Mouse (Mus musculus) MEL (cell line): Measurements from ENCODE around the gene Trib3. TPM values are rescaled to one million over a fixed set of nuclear protein-coding genes. Genes with fewer than 3 reads are reported as not detected.

Experiments
- DNase-seq: peaks from one replicate; pipeline ENCODE4 v3.0.0; 2011; ENCODE audit warnings: low read depth, low spot score
- H3K27ac ChIP-seq: 2 replicates; pipeline ENCODE4 v1.5.1; 2012; ENCODE audit warnings: low read depth, mild to moderate bottlenecking, control low read depth, low read length, moderate library complexity; ENCODE audit not compliant: control insufficient read depth
- H3K27me3 ChIP-seq, 2 experiments: fragments of 150-350 bp in 1 of 2; sonication (generic) in 1 of 2; 2 replicates each; pipeline ENCODE4 v1.6.1; 2012; ENCODE audit warnings: low read length in 2 of 2, mild to moderate bottlenecking in 2 of 2, improper control_type of control experiment in 1 of 2, moderate library complexity in 1 of 2; ENCODE audit not compliant: insufficient read depth in 2 of 2, control insufficient read depth in 1 of 2
- H3K36me3 ChIP-seq, 2 experiments: 2 replicates each; pipeline ENCODE4 v1.6.1; 2012 to 2014; ENCODE audit warnings: low read length in 2 of 2, improper control_type of control experiment in 1 of 2, inconsistent platforms in 1 of 2, mild to moderate bottlenecking in 1 of 2; ENCODE audit not compliant: insufficient read depth in 2 of 2, control insufficient read depth in 1 of 2
- H3K4me1 ChIP-seq, 2 experiments: fragments of 150-350 bp in 1 of 2; sonication (generic) in 1 of 2; 2 replicates each; pipeline ENCODE4 v1.6.1; 2012; ENCODE audit warnings: low read length in 2 of 2, improper control_type of control experiment in 1 of 2, mild to moderate bottlenecking in 1 of 2; ENCODE audit not compliant: insufficient read depth in 2 of 2, control insufficient read depth in 1 of 2
- H3K4me3 ChIP-seq, 2 experiments: fragments of 150-350 bp in 1 of 2; sonication (generic) in 1 of 2; 2 replicates each; pipeline ENCODE4 v1.5.1; 2012; ENCODE audit warnings: low read depth in 2 of 2, low read length in 2 of 2, mild to moderate bottlenecking in 2 of 2, moderate library complexity in 2 of 2, control low read depth in 1 of 2, improper control_type of control experiment in 1 of 2; ENCODE audit not compliant: control insufficient read depth in 1 of 2, insufficient read depth in 1 of 2
- H3K79me2 ChIP-seq: 2 replicates; pipeline ENCODE4 v1.6.1; 2012; ENCODE audit warnings: mild to moderate bottlenecking, low read length, moderate library complexity; ENCODE audit not compliant: control insufficient read depth, poor library complexity, insufficient read depth
- H3K9ac ChIP-seq: 2 replicates; pipeline ENCODE4 v1.6.1; 2012; ENCODE audit warnings: low read depth, mild to moderate bottlenecking, control low read depth, low read length, moderate library complexity; ENCODE audit not compliant: control insufficient read depth, poor library complexity, severe bottlenecking
- H3K9me3 ChIP-seq: fragments of 150-350 bp; sonication (generic); replicated peaks from 2 replicates; pipeline ENCODE4 v1.6.1; 2012; ENCODE audit warnings: mild to moderate bottlenecking, low read length, improper control_type of control experiment, moderate library complexity; ENCODE audit not compliant: insufficient read depth
- BHLHE40 ChIP-seq: IDR thresholded peaks from 2 replicates; pipeline ENCODE4 v1.6.1; 2012; ENCODE audit warnings: low read depth, mild to moderate bottlenecking, inconsistent platforms, low read length, improper control_type of control experiment, borderline replicate concordance
- CHD2 ChIP-seq: IDR thresholded peaks from 2 replicates; pipeline ENCODE4 v1.6.1; 2011; ENCODE audit warnings: low read length, improper control_type of control experiment
- E2F4 ChIP-seq: IDR thresholded peaks from 2 replicates; pipeline ENCODE4 v1.6.1; 2011; ENCODE audit warnings: low read depth, low read length, improper control_type of control experiment, borderline replicate concordance
- ELF1 ChIP-seq: IDR thresholded peaks from 2 replicates; pipeline ENCODE4 v1.6.1; 2014; ENCODE audit warnings: low read depth, mild to moderate bottlenecking, inconsistent platforms, low read length, improper control_type of control experiment, moderate library complexity
- GATA1 ChIP-seq: IDR thresholded peaks from 2 replicates; pipeline ENCODE4 v1.6.1; 2011; ENCODE audit warnings: low read depth, low read length, improper control_type of control experiment
- HCFC1 ChIP-seq: IDR thresholded peaks from 2 replicates; pipeline ENCODE4 v1.6.1; 2012; ENCODE audit warnings: low read depth, mild to moderate bottlenecking, inconsistent platforms, low read length, improper control_type of control experiment, moderate library complexity
- KAT2A ChIP-seq: conservative IDR thresholded peaks from 2 replicates; pipeline ENCODE4 v1.6.1; 2012; ENCODE audit warnings: low read depth, low read length, improper control_type of control experiment, inconsistent platforms
- MAX ChIP-seq: IDR thresholded peaks from 2 replicates; pipeline ENCODE4 v1.6.1; 2011; ENCODE audit warnings: low read length, improper control_type of control experiment
- MXI1 ChIP-seq: IDR thresholded peaks from 2 replicates; pipeline ENCODE4 v1.6.1; 2011; ENCODE audit warnings: mild to moderate bottlenecking, low read depth, low read length, improper control_type of control experiment
- MYB ChIP-seq: IDR thresholded peaks from 2 replicates; pipeline ENCODE4 v1.6.1; 2011; ENCODE audit warnings: mild to moderate bottlenecking, low read depth, low read length, improper control_type of control experiment
- MYC ChIP-seq: IDR thresholded peaks from 2 replicates; pipeline ENCODE4 v1.6.1; 2011; ENCODE audit warnings: low read depth, mild to moderate bottlenecking, low read length, improper control_type of control experiment, moderate library complexity
- NELFE ChIP-seq: IDR thresholded peaks from 2 replicates; pipeline ENCODE4 v1.6.1; 2011; ENCODE audit warnings: low read depth, low read length, improper control_type of control experiment
- NRF1 ChIP-seq: IDR thresholded peaks from 2 replicates; pipeline ENCODE4 v1.6.1; 2014; ENCODE audit warnings: low read depth, mild to moderate bottlenecking, inconsistent platforms, low read length, improper control_type of control experiment, moderate library complexity; ENCODE audit not compliant: poor library complexity, insufficient read depth, severe bottlenecking
- POLR2A ChIP-seq, 2 experiments: IDR thresholded peaks; 2 replicates each; pipeline ENCODE4 v1.6.1; 2011 to 2012; ENCODE audit warnings: low read length in 2 of 2, mild to moderate bottlenecking in 2 of 2, control low read depth in 1 of 2, improper control_type of control experiment in 1 of 2, low read depth in 1 of 2, moderate library complexity in 1 of 2; ENCODE audit not compliant: control insufficient read depth in 1 of 2, insufficient read depth in 1 of 2, poor library complexity in 1 of 2
- POLR2AphosphoS2 ChIP-seq: IDR thresholded peaks from 2 replicates; pipeline ENCODE4 v1.6.1; 2011; ENCODE audit warnings: low read length, improper control_type of control experiment
- SIN3A ChIP-seq: IDR thresholded peaks from 2 replicates; pipeline ENCODE4 v1.6.1; 2012; ENCODE audit warnings: low read length, improper control_type of control experiment, inconsistent platforms
- TAL1 ChIP-seq: IDR thresholded peaks from 2 replicates; pipeline ENCODE4 v1.6.1; 2012; ENCODE audit warnings: mild to moderate bottlenecking, inconsistent platforms, low read length, moderate library complexity, mixed read lengths
- TBP ChIP-seq: IDR thresholded peaks from 2 replicates; pipeline ENCODE4 v1.8.0; 2011; ENCODE audit warnings: low read depth, low read length, improper control_type of control experiment
- TCF12 ChIP-seq: IDR thresholded peaks from 2 replicates; pipeline ENCODE4 v1.6.1; 2014; ENCODE audit warnings: low read depth, mild to moderate bottlenecking, inconsistent platforms, low read length, improper control_type of control experiment, moderate library complexity
- USF1 ChIP-seq: IDR thresholded peaks from 2 replicates; pipeline ENCODE4 v1.6.1; 2014; ENCODE audit warnings: low read depth, mild to moderate bottlenecking, inconsistent platforms, low read length, improper control_type of control experiment, moderate library complexity
- USF2 ChIP-seq, 2 experiments: IDR thresholded peaks; 2 replicates each; pipeline ENCODE4 v1.6.1; 2011 to 2012; ENCODE audit warnings: improper control_type of control experiment in 2 of 2, low read length in 2 of 2, borderline replicate concordance in 1 of 2, inconsistent platforms in 1 of 2, low read depth in 1 of 2, mild to moderate bottlenecking in 1 of 2; ENCODE audit not compliant: insufficient read depth in 1 of 2
- ZMIZ1 ChIP-seq: IDR thresholded peaks from 2 replicates; pipeline ENCODE4 v1.6.1; 2012; ENCODE audit warnings: low read depth, mild to moderate bottlenecking, inconsistent platforms, low read length, improper control_type of control experiment, moderate library complexity
- ZNF384 ChIP-seq: IDR thresholded peaks from 2 replicates; pipeline ENCODE4 v1.6.1; 2012; ENCODE audit warnings: low read depth, mild to moderate bottlenecking, inconsistent platforms, low read length, improper control_type of control experiment
- polyA plus RNA-seq, 2 experiments: library from polyadenylated mRNA; stranded (reverse) in 1 of 2; unstranded in 1 of 2; fragments of >175 nt in 1 of 2; fragments of >200 nt in 1 of 2; gene quantifications; 2 replicates each; pipeline versions ENCODE4 v1.2.1 to v1.2.4; 2012; ENCODE audit warnings: low replicate concordance in 2 of 2, low read depth in 1 of 2; ENCODE audit not compliant: insufficient read length in 2 of 2, insufficient read depth in 1 of 2, missing spikeins in 1 of 2
- total RNA-seq: library from RNA; depleted of rRNA; stranded (reverse); fragments of 300-350 nt; gene quantifications from 2 replicates; pipeline ENCODE4 v1.2.3, GENCODE M21; 2012

The Trib3 gene
- total and polyA plus RNA-seq, 3 experiments = 6.1 to 34.9 TPM; not detected in 1

DNA sequence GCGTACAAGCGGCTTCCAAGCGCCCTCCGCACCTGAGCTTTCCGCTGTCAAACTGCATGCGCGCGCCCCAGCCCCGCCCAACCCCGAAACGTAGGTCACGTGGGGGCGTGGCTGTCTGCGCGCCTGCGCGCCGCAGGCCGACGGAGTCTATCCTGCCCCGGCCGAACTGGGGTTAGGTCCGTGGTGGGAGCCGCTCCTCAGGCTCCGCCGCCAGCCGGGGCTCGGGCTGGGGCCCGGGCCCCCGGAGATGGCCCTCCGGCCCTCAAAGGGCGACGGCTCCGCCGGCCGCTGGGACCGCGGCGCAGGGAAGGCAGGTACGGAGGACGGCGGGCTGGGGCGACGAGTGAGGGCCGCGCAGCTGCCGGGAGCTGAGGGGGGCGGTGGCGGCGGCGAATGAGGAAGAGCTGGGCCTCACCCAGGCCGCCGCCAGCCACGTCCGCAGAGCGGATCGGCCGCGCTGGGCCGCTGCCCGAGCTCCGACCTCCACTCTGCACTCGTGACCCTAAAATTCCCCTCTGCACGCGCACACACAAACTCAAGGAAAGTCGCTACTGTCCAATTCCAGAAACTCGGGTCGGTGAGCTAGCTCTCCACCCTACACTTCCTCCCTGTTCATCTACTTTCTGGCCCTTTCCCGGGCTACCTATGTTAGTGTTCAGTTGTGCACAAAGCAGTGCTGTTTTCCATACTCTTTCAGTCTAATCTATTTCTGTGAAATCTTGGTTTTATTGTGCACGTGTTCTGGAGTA is 49.9 kb downstream of the Trib3 start, which contains the start of gene Tbc1d20:
Tbc1d20 (plus strand) TSS at position 102 of the 749 bp plus-strand sequence.
- Histone ChIP-seq H3K4me1 (peaks cover 0 to 15% of the 10 kb centered on the region in 2 experiments; a peak in 1 of 4 replicates), H3K36me3 (peaks cover 0 to 11% of the 10 kb centered on the region in 2 experiments; a peak in 2 of 4 replicates), H3K27me3 (no peaks in the 10 kb centered on the region), H3K9me3 (no peaks in the 10 kb centered on the region), H3K9ac (peak within 1 kb of the TSS; percentile 92), H3K4me3 (peak within 1 kb of the TSS; percentile 91 to 98), H3K27ac (peak within 1 kb of the TSS; percentile 17), H3K79me2 (peaks cover 38% of the 10 kb centered on the region)
- peak; percentile 95 for DNase-seq
- TF ChIP-seq MYB (no peak), ELF1 (peak; percentile 13; the same call in 1 of the 2 replicates), NELFE (peak; percentile 97), TBP (0 out of 2 replicates have a peak, but pooled peaks have one; percentile 33), TAL1 (no peak), POLR2A (IDR thresholded peaks at IDR 0.05; ENCODE audit: control insufficient read depth in 1 of 2, insufficient read depth in 1 of 2, low read depth in 1 of 2, low read length in 2 of 2, poor library complexity in 1 of 2) (peak; percentile 96 to 97), TCF12 (peak; percentile 61), ZNF384 (no peak), MYC (0 out of 2 replicates have a peak, but pooled peaks have one; percentile 12), POLR2AphosphoS2 (peak; percentile 89), BHLHE40 (peak; percentile 91), GATA1 (no peak), KAT2A (no peak; the same call in 1 of the 2 replicates), E2F4 (no peak), SIN3A (0 out of 2 replicates have a peak, but pooled peaks have one; percentile 55), MAX (peak; percentile 90), ZMIZ1 (peak; percentile 95), HCFC1 (peak; percentile 72), CHD2 (no peak), MXI1 (peak; percentile 85), USF1 (peak; percentile 99), NRF1 (peak; percentile 88), USF2 (IDR thresholded peaks at IDR 0.05; ENCODE audit: borderline replicate concordance in 1 of 2, insufficient read depth in 1 of 2, low read depth in 1 of 2, low read length in 2 of 2) (peak; percentile 35 to 88; a peak in 2 of 4 replicates)
